Mouse (Mus musculus): ENCODE results near the gene Tnfrsf18.

Gene Tnfrsf18

DNA sequence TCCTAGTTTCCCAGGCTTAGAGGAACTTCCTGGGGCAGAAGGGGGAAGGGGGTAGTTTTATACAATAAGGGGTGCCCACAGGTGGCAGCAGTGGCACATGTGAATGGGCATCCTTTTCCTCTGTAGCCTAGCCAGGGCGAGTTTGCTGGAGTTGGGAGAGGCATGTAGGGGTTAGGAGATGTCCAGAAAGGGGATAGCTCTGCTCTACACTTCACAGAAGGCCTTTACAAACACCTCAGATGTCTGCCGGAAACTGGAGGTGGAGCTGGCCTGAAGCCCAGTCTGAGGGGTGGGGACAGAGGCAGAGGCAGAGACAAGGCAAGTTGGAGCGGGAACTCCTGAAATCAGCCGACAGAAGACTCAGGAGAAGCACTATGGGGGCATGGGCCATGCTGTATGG lies at the start of gene Tnfrsf18:
Tnfrsf18 (plus strand) TSS at position 152 of the 400 bp plus-strand sequence.
- peak; percentile 18 for DNase-seq (ENCODE audit: extremely low read depth, insufficient read length, low spot score)

GRCm38 (mm10) chr4:155981436-155982082 lies 44.4 kb upstream of the Tnfrsf18 start:
- DNase-seq (ENCODE audit: extremely low read depth, insufficient read length, low spot score), result no peak

- no peak for DNase-seq (ENCODE audit: extremely low read depth, insufficient read length, low spot score)
Observed at GRCm38 (mm10) chr4:155983788-155984187, 42.2 kb upstream of the Tnfrsf18 start.

- DNase-seq (ENCODE audit: extremely low read depth, insufficient read length, low spot score), result no peak
Observed at GRCm38 (mm10) chr4:155991211-155991907, 34.6 kb upstream of the Tnfrsf18 start.

GRCm38 (mm10) chr4:155991908-155992230 lies 34.1 kb upstream of the Tnfrsf18 start:
- DNase-seq (ENCODE audit: extremely low read depth, insufficient read length, low spot score), result no peak

DNA sequence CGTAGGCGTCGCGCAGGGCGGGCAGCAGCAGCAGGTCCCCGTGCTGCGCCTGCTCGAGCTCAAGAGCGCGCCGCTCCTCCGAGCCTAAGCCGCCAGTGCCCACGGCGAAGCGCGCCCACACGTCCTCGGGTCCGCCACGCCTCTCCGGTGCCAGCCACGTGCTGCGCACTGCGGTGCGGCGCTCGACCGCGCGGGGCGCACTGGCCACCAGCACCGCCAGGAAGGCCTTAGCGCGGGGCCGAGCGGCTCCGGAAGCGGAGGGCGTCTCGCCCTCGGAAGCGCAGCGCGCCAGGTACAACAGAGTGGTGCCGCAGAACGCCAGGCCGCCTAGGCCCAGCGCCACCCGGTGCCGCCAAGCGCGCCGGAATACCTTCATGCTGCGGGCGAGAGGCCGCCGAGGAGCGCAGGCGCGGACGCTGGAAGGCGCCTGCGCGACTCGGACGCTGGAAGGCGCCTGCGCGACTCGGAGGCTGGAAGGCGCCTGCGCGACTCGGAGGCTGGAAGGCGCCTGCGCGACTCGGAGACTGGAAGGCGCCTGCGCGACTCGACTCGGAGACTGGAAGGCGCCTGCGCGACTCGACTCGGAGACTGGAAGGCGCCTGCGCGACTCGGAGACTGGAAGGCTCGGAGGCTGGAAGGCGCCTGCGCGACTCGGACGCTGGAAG lies 33.6 kb upstream of the Tnfrsf18 start, which contains the start of the genes B3galt6 and Sdf4:
B3galt6 (minus strand) TSS at position 409 of the 665 bp plus-strand sequence.
Sdf4 (plus strand) TSS at position 632 of the 665 bp plus-strand sequence.
- DNase-seq (ENCODE audit: extremely low read depth, insufficient read length, low spot score), result peak; percentile 87

GRCm38 (mm10) chr4:155992906-155993547 lies 32.9 kb upstream of the Tnfrsf18 start:
- DNase-seq (ENCODE audit: extremely low read depth, insufficient read length, low spot score), result peak; percentile 89

GRCm38 (mm10) chr4:155993606-155994005 lies 32.4 kb upstream of the Tnfrsf18 start:
- no peak for DNase-seq (ENCODE audit: extremely low read depth, insufficient read length, low spot score)

DNA sequence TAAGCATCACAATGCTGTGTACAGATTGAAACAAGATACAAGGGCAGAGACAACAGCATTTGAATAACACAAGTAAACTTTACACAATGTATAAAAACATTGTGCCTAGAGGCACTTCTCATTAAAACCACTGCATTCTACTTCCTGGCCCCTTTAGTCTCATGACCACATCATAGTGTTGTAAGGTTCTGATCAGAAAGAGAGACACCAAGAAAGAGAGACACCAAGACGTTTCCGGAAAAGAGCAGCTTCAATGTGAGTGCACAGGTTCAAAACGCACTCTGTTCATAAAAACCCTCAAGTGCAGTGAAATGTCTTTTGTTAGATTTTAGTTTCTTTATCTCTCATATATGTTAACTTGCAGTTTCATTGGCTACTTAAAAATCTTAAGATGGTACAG lies 21.9 kb upstream of the Tnfrsf18 start:
- no peak for DNase-seq (ENCODE audit: extremely low read depth, insufficient read length, low spot score)

DNA sequence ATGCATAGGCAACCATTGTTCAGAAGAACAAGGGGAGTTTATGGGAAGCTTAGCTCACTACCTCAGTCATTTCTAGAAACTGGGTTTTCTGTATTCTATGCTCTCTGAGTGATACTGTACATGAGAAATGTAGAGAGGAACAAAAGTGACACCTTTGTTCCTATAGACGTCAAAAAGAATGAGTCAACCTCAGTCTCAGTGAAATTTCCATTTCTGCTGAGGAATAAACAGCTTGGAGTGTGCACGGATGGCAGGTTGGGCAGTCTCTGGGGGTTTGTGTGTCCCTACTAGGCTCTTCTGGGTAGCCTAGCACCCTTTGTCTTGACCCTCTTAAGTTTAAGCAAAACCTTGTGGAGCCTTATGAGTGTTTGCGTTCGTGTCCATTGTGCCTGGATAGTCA lies 17.6 kb upstream of the Tnfrsf18 start:
- no peak for DNase-seq (ENCODE audit: extremely low read depth, insufficient read length, low spot score)

DNA sequence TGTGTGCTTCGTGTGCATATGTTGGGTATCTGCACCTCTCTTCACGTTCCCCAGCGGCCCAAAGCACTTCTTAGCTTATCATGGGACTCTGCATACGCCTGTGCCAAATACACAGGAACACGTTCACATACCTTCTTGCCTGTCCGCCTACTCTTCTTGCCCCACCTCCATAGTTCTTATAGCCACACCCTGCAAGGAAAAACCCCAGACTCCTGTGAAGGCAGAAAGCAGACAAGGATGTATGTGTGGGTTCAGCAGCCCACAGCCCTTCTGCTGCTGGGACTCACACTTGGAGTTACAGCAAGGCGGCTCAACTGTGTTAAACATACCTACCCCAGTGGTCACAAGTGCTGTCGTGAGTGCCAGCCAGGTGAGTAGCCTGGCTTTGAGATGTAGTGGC lies 12.3 kb upstream of the Tnfrsf18 start, which contains the start of gene Tnfrsf4:
Tnfrsf4 (plus strand) TSS at position 207 of the 400 bp plus-strand sequence.
- DNase-seq (ENCODE audit: extremely low read depth, insufficient read length, low spot score), result no peak

DNA sequence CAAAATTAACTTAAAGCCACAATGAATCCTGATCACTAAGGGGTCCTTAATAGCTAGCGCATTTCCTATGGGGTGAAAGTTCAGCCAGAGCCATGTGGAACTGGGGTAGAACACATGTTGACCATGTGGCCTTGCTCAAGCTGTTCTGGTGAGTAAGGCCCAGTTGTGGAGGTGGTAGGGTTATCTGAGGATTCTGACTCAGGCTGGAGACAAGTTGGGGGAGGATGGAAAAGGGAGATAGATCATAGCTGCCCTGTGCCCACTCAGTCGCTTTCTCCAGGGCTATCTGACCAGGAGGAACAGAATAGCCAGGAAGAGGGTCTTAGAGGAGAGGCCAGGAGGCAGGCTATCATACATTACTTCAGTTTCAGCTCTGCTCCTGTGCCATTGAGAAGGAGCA lies 11.5 kb upstream of the Tnfrsf18 start:
- no peak for DNase-seq (ENCODE audit: extremely low read depth, insufficient read length, low spot score)

DNA sequence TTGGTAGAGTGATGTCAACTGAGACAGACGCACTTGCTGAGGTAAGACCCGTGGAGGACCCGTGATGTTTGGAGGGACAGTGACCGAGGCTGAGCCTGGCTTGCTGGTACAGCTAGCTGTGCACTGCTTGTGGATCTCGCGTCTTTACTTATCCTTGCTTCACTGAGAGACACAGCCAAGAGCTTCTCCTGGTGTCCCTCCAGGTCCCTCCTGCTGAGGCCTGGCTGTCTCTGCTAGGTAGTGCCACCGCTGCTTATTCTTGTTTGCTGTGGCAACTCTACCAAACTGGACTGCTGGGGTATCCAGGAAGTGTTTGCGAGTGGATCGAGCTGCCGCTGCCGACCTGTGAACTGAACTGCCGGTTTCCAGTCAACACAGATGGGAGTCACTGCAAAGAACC lies 6.2 kb upstream of the Tnfrsf18 start:
- no peak for DNase-seq (ENCODE audit: extremely low read depth, insufficient read length, low spot score)

- DNase-seq (ENCODE audit: extremely low read depth, insufficient read length, low spot score), result no peak
Observed at GRCm38 (mm10) chr4:156021381-156021780, 4.6 kb upstream of the Tnfrsf18 start.

GRCm38 (mm10) chr4:156021942-156022419 lies 4.0 kb upstream of the Tnfrsf18 start:
- no peak for DNase-seq (ENCODE audit: extremely low read depth, insufficient read length, low spot score)

GRCm38 (mm10) chr4:156023520-156023919 lies 2.4 kb upstream of the Tnfrsf18 start:
- DNase-seq (ENCODE audit: extremely low read depth, insufficient read length, low spot score), result no peak

DNA sequence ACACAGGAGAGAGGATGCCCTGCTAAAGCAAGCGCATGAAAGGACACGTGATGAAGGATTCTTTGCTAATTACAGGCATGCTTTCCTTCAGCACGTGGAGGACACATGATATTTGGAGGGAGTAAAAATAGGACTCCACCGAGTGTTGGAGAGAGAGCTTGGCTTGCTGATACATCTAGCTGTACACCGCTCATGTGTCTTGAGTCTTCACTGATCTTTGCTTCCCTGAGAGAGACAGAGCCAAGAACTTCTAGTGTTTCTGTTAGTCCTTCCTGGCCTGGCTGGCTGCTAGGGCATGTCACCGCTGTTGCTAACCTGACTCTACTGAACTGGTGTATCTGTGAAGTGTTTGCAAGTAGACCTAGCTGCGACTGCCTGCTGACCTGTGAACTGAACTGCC lies 1.8 kb upstream of the Tnfrsf18 start:
- DNase-seq (ENCODE audit: extremely low read depth, insufficient read length, low spot score), result no peak

DNA sequence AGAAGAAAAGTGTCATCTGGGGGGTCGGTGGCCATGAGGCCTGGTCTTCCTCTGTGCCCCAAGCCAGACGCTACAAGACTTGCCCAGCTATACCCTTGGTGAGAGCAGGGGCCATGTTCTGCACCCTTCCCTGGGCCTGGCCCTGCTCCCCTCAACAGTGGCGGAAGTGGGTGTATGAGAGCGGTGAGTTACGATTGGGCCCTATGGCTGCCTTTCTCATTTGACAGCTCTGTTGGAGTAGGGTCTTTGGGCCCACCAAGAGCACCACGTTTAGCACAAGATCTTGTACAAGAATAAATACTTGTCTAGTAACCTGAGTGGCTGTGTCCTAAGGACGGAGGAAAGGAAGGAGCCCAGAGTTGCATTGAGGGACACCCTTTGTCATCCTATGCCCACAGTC lies 2.6 kb downstream of the Tnfrsf18 start:
- no peak for DNase-seq (ENCODE audit: extremely low read depth, insufficient read length, low spot score)

DNA sequence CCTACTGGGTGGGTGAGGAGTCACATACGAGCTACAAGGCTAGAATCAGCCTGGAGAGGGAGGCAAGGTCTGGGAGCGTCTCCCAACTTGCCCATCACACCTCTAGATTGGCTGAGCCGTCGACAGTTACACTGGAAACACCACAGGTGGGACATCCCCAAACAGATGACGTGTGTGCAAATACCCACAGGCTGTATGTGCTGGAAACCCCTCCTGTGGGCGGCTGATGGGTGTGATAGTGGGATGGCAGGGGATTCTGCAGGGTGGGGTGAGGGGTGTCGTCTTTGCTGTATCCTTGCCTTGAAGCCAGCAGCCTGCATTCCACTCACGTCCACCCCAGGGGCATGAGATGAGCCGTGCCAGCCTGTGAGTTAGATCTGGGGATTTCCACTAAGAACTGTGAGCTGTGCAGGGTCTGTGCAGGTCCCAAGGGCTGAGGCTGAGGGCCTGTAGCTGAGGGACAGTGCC lies 4.7 kb downstream of the Tnfrsf18 start:
- DNase-seq (ENCODE audit: extremely low read depth, insufficient read length, low spot score), result no peak

- DNase-seq (ENCODE audit: extremely low read depth, insufficient read length, low spot score), result no peak
Observed at GRCm38 (mm10) chr4:156031255-156031592, 5.3 kb downstream of the Tnfrsf18 start.
